Mouse (Mus musculus) heart, embryonic 16.5 days (tissue): ENCODE data around the gene Cbx3. TPM values are rescaled to one million over a fixed set of nuclear protein-coding genes. Genes with fewer than 3 reads are reported as not detected.
A peak's percentile ranks its signal among the peaks of the same experiment; 100 is the strongest.

ENCODE experiments used
- ATAC-seq: fragments of 200-750 bp; cut with Nextera tagmentation; replicated peaks from 2 replicates; pipeline ENCODE4 v1.8.0; 2017; ENCODE audit warnings: moderate number of reproducible peaks; ENCODE audit not compliant: insufficient read depth, low FRiP score; ENCODE audit errors: extremely low read depth
- H3K27ac ChIP-seq: fragments of 300-500 bp; sonication (generic); 2 replicates; pipeline ENCODE4 v1.5.1; 2014; ENCODE audit warnings: mild to moderate bottlenecking, low read length, control low read depth, moderate library complexity
- H3K27me3 ChIP-seq: fragments of 300-500 bp; sonication (generic); 2 replicates; pipeline ENCODE4 v1.6.1; 2014; ENCODE audit warnings: low read length, mixed read lengths; ENCODE audit not compliant: control insufficient read depth, insufficient read depth
- H3K36me3 ChIP-seq: fragments of 300-500 bp; sonication (generic); 2 replicates; pipeline ENCODE4 v1.6.1; 2014; ENCODE audit not compliant: control insufficient read depth, insufficient read depth
- H3K4me1 ChIP-seq: fragments of 300-500 bp; sonication (generic); 2 replicates; pipeline ENCODE4 v1.6.1; 2014; ENCODE audit warnings: low read length, mixed read lengths; ENCODE audit not compliant: control insufficient read depth, insufficient read depth
- H3K4me2 ChIP-seq: fragments of 300-500 bp; sonication (generic); 2 replicates; pipeline ENCODE4 v1.6.1; 2014; ENCODE audit warnings: low read depth, mild to moderate bottlenecking, control low read depth, low read length
- H3K4me3 ChIP-seq: fragments of 300-500 bp; sonication (generic); 2 replicates; pipeline ENCODE4 v1.5.1; 2014; ENCODE audit warnings: mild to moderate bottlenecking, control low read depth, low read length
- H3K9ac ChIP-seq: fragments of 300-500 bp; sonication (generic); 2 replicates; pipeline ENCODE4 v1.6.1; 2014; ENCODE audit warnings: low read length, control low read depth
- H3K9me3 ChIP-seq: fragments of 300-500 bp; sonication (generic); replicated peaks from 2 replicates; pipeline ENCODE4 v1.6.1; 2016; ENCODE audit warnings: low read length; ENCODE audit not compliant: control insufficient read depth
- whole genome bisulfite sequencing: fragments of 180-500 bp; shearing (Covaris S2); extraction: QIAGEN DNeasy Blood & Tissue Kit; methylation state at CpG from one replicate; pipeline ENCODE4 v1.1.7; 2014; 5-methylcytosine and 5-hydroxymethylcytosine counted together
- polyA plus RNA-seq: library from polyadenylated mRNA; unstranded; fragments of >200 nt; fragmentation: Nextera tagmentation; extraction: Ambion mirVana; gene quantifications from 2 replicates; pipeline ENCODE4 v1.2.1, GENCODE M21; 2015

Cbx3 gene
- polyA plus RNA-seq, 1 experiment from 2014 or later: 321 TPM

DNA sequence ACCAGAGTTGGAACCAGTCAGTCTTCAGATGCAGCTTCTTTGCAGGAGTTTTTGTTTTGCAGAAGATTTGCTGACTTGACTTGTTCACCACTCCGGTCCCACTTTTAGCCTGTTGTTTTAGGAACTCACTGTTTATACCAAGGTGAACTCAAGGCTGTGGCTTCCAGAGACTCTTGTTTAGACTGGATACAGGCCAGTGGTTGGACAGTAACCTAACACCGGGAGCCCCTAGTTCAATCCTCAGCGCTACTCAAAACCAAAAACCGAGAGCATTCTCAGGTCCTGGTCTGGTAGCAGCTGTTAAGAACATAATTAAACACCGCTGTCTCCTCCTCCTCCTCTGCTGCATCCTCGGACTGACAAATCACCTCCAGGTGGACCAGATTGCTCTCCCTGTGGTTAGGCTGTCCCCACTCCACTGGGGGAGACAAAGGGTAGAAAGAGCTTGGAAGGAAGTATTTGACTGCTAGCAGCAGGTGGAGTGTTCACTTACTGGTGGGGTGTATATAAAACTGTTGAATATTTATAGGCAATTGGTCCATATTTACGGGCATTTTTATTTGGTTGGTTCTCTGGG lies 17.1 kb upstream of the Cbx3 start:
- H3K36me3 ChIP-seq: peaks cover 3% of the 10 kb centered on the region; the same call in 1 of the 2 replicates
- no peak overlapping the region for H3K4me3 ChIP-seq
- no peaks in the 10 kb centered on the region for H3K27me3 ChIP-seq
- WGBS: 75% methylated on average over 7 of the region's 7 CpGs
- H3K9me3 ChIP-seq: no peaks in the 10 kb centered on the region
- no peak overlapping the region for H3K4me2 ChIP-seq
- ATAC-seq: no peak
- H3K27ac ChIP-seq: no peak overlapping the region
- 0 out of 2 replicates have a peak, but pooled peaks cover 3% of the 10 kb centered on the region for H3K4me1 ChIP-seq
- no peak overlapping the region for H3K9ac ChIP-seq

DNA sequence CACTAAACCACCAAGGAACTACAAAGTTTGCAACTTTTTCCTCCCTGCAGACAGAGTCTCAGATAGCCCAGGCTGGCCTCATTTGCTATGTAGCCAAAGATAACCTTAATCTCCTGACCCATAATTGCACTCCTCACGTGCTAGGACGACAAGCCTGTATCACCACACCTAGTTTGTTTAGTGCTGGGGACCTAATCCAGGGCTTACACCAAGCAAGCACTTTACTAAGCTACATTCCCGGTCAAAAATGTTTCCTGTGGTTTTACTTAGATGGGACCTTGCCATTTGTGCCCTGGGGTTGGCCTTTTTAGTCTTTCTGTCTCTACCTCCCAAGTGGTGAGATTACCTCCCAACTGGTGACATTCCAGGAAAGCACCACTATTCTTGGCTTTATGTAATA lies 15.2 kb upstream of the Cbx3 start:
- Histone ChIP-seq H3K27me3 (no peaks in the 10 kb centered on the region), H3K9me3 (no peaks in the 10 kb centered on the region), H3K27ac (no peak overlapping the region), H3K4me3 (no peak overlapping the region), H3K4me2 (no peak overlapping the region), H3K9ac (no peak overlapping the region), H3K4me1 (0 out of 2 replicates have a peak, but pooled peaks cover 3% of the 10 kb centered on the region), H3K36me3 (peaks cover 16% of the 10 kb centered on the region)
- ATAC-seq: no peak
- 28% methylated on average over 3 of the region's 3 CpGs for WGBS

DNA sequence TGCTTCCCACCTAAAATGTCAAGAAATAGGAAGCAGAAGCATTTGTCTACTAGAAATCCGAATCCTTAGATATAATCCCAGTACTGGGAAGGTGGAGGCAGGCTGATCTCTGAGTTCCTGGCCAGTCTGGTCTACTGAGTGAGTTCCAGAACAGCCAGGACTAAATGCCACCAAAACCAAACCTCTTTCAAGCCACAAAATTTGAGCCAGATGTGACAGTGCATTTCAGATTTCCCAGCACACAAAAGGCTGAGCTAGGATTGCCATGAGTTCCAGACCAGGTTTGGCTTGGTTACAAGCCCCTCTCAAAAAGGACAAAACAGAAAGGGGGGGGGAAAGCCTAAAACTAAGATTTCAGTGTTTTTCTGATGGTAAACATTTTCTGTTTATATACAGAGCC lies 14.0 kb upstream of the Cbx3 start:
- H3K4me2 ChIP-seq: no peak overlapping the region
- H3K27ac ChIP-seq: no peak overlapping the region
- no peaks in the 10 kb centered on the region for H3K9me3 ChIP-seq
- peaks cover 25% of the 10 kb centered on the region for H3K36me3 ChIP-seq
- H3K4me3 ChIP-seq: no peak overlapping the region
- WGBS: 82% methylated on average over 1 of the region's 1 CpGs
- 0 out of 2 replicates have a peak, but pooled peaks cover 3% of the 10 kb centered on the region for H3K4me1 ChIP-seq
- ATAC-seq: no peak
- H3K9ac ChIP-seq: no peak overlapping the region
- no peaks in the 10 kb centered on the region for H3K27me3 ChIP-seq

GRCm38 (mm10) chr6:51457283-51457682 lies 12.9 kb upstream of the Cbx3 start:
- no peak overlapping the region for H3K4me3 ChIP-seq
- no peaks in the 10 kb centered on the region for H3K27me3 ChIP-seq
- H3K36me3 ChIP-seq: peaks cover 34% of the 10 kb centered on the region
- WGBS: 74% methylated on average over 3 of the region's 3 CpGs
- H3K9me3 ChIP-seq: no peaks in the 10 kb centered on the region
- no peak for ATAC-seq
- peaks cover 6% of the 10 kb centered on the region; the same call in 1 of the 2 replicates for H3K4me1 ChIP-seq
- H3K9ac ChIP-seq: no peak overlapping the region
- no peak overlapping the region for H3K4me2 ChIP-seq
- no peak overlapping the region for H3K27ac ChIP-seq

- H3K27ac ChIP-seq: no peak overlapping the region
- no peaks in the 10 kb centered on the region for H3K27me3 ChIP-seq
- no peaks in the 10 kb centered on the region for H3K9me3 ChIP-seq
- WGBS: 67% methylated on average over 8 of the region's 8 CpGs
- H3K4me2 ChIP-seq: no peak overlapping the region
- peaks cover 35% of the 10 kb centered on the region for H3K36me3 ChIP-seq
- H3K4me1 ChIP-seq: peaks cover 6% of the 10 kb centered on the region; the same call in 1 of the 2 replicates
- H3K4me3 ChIP-seq: no peak overlapping the region
- H3K9ac ChIP-seq: no peak overlapping the region
- ATAC-seq: no peak
These were observed 12.3 kb upstream of the Cbx3 start for GRCm38 (mm10) chr6:51457770-51458387.

DNA sequence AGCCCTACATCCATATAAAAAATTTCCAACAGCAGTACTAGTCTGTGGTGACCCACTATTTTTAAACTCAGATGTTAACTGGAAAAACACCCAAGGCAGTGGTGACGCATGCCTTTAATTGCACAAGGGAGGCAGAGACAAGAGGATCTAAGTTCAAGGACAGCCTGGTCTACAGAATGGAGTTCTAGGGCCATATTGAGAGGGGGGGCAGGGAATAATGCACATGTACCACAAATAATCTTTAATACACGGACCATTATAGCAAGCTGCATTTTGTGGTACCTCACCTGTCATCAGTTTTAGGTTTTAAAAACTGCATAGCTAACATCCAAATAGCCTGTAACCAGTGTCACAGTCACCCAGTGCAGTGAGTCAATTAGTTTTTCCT lies 11.2 kb upstream of the Cbx3 start:
- no peaks in the 10 kb centered on the region for H3K9me3 ChIP-seq
- WGBS: 38% methylated on average over 2 of the region's 2 CpGs
- no peak overlapping the region for H3K27ac ChIP-seq
- no peak overlapping the region for H3K4me3 ChIP-seq
- H3K4me1 ChIP-seq: peaks cover 7% of the 10 kb centered on the region
- peaks cover 43% of the 10 kb centered on the region for H3K36me3 ChIP-seq
- no peaks in the 10 kb centered on the region for H3K27me3 ChIP-seq
- H3K9ac ChIP-seq: no peak overlapping the region
- ATAC-seq: no peak
- H3K4me2 ChIP-seq: no peak overlapping the region

- ATAC-seq: 0 out of 2 replicates have a peak, but pooled peaks have one; percentile 15
- H3K27ac ChIP-seq: no peak overlapping the region
- no peak overlapping the region for H3K4me2 ChIP-seq
- H3K4me1 ChIP-seq: peaks cover 9% of the 10 kb centered on the region
- H3K9ac ChIP-seq: no peak overlapping the region
- H3K4me3 ChIP-seq: no peak overlapping the region
- 51% methylated on average over 5 of the region's 5 CpGs for WGBS
- H3K9me3 ChIP-seq: no peaks in the 10 kb centered on the region
- H3K27me3 ChIP-seq: no peaks in the 10 kb centered on the region
- H3K36me3 ChIP-seq: peaks cover 46% of the 10 kb centered on the region
These were observed 10.7 kb upstream of the Cbx3 start for GRCm38 (mm10) chr6:51459313-51460020.

DNA sequence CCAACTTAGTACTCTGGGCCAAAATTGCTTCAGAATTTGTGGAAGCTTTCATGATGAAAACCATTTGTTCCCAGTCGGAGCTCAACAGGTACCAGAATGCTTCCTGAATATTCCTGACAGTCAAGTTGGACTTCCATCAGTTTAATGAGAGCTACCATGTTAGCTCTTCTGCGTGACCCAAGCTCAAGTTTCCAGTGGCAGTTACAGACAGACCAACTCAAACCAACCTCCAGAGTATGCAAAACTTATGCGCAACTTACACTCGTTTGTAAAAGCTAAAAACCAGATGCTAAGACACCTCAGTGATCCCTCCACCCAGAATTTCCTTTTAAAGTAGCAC lies 10.2 kb upstream of the Cbx3 start:
- no peak for ATAC-seq
- Histone ChIP-seq H3K4me2 (no peak overlapping the region), H3K27me3 (no peaks in the 10 kb centered on the region), H3K4me3 (no peak overlapping the region), H3K36me3 (peaks cover 48% of the 10 kb centered on the region), H3K4me1 (peaks cover 7% of the 10 kb centered on the region), H3K9ac (no peak overlapping the region), H3K9me3 (no peaks in the 10 kb centered on the region), H3K27ac (no peak overlapping the region)
- 78% methylated on average over 4 of the region's 4 CpGs for WGBS

- peaks cover 6% of the 10 kb centered on the region for H3K4me1 ChIP-seq
- ATAC-seq: no peak
- H3K36me3 ChIP-seq: peaks cover 48% of the 10 kb centered on the region
- WGBS: 81% methylated on average over 3 of the region's 3 CpGs
- no peaks in the 10 kb centered on the region for H3K9me3 ChIP-seq
- no peak overlapping the region for H3K4me2 ChIP-seq
- H3K27me3 ChIP-seq: no peaks in the 10 kb centered on the region
- no peak overlapping the region for H3K27ac ChIP-seq
- no peak overlapping the region for H3K9ac ChIP-seq
- no peak overlapping the region for H3K4me3 ChIP-seq
These were observed 9.8 kb upstream of the Cbx3 start for GRCm38 (mm10) chr6:51460363-51460762.
